Mouse (Mus musculus): ENCODE measurements at regions not wholly inside any gene's neighbourhood (a gene's known extent, or its start where the extent isn't known, plus 50 kb on each side); places are given as distances from the start of the nearest gene placed in this dataset.

DNA sequence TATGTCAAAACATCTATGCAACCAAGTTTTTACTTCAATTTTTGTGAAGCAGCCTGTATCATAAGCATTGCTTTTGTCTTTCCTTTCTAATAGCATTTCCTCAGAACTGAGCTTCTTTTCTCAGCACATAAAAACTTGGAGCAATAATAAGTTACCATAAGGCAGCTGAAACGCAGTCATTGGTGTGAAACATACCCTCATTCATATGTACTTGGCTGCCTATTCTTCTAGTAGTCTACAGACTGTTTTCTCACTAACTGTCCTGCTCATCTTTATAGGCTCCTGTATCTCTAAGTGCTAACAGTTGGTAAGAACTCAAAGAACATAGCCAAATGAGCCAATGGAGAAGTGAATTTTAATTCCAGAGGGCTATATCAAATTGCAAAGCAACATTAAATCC is 454.6 kb upstream of the Ptprd start:
- Histone ChIP-seq H3K4me2 (ENCODE audit: low read length) (no peak overlapping the region), H3K9ac (replicated peaks; ENCODE audit: low read depth, low read length) (no peak overlapping the region), H3K36me3 (ENCODE audit: control insufficient read depth, insufficient read depth) (no peaks in the 10 kb centered on the region), H3K27me3 (replicated peaks; ENCODE audit: control insufficient read depth, insufficient read depth, low read length) (no peaks in the 10 kb centered on the region), H3K27ac (ENCODE audit: low read length) (no peak overlapping the region; the same call in 1 of the 2 replicates), H3K9me3 (ENCODE audit: control insufficient read depth, low read length) (no peaks in the 10 kb centered on the region), H3K4me1 (replicated peaks; ENCODE audit: control insufficient read depth, insufficient read depth, low read length) (no peaks in the 10 kb centered on the region), H3K4me3 (replicated peaks; ENCODE audit: low read length) (no peak overlapping the region)
- peak; percentile 70 for ATAC-seq
- 50% methylated on average over 1 of the region's 1 CpGs for WGBS

DNA sequence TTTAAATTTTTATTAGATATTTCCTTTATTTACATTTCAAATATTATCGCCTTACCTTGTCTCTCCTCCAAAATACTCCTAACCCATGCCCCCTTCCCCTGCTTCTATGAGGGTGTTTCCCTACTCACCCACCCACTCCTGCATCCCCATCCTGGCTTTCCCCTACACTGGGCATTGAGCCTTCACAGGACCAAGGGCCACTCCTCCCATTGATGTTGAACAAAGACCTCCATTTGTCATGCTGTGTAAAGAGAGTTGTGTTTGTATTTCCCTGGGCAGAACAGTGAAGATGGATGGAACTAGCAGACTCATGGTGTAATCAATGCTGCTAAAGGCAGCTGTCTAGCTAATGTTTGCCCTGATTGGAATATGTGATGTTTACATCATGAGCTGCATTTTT is 431.0 kb upstream of the Ptprd start:
- no peaks in the 10 kb centered on the region for H3K36me3 ChIP-seq (ENCODE audit: control insufficient read depth, insufficient read depth)
- H3K9ac ChIP-seq (replicated peaks; ENCODE audit: low read depth, low read length), result no peak overlapping the region
- H3K27ac ChIP-seq (ENCODE audit: low read length), result no peak overlapping the region
- no peaks in the 10 kb centered on the region for H3K27me3 ChIP-seq (replicated peaks; ENCODE audit: control insufficient read depth, insufficient read depth, low read length)
- no peaks in the 10 kb centered on the region for H3K4me1 ChIP-seq (replicated peaks; ENCODE audit: control insufficient read depth, insufficient read depth, low read length)
- no peak for ATAC-seq
- H3K4me3 ChIP-seq (replicated peaks; ENCODE audit: low read length), result no peak overlapping the region
- no peaks in the 10 kb centered on the region for H3K9me3 ChIP-seq (ENCODE audit: control insufficient read depth, low read length)
- no peak overlapping the region for H3K4me2 ChIP-seq (ENCODE audit: low read length)
- WGBS, result 97% methylated on average over 1 of the region's 1 CpGs

DNA sequence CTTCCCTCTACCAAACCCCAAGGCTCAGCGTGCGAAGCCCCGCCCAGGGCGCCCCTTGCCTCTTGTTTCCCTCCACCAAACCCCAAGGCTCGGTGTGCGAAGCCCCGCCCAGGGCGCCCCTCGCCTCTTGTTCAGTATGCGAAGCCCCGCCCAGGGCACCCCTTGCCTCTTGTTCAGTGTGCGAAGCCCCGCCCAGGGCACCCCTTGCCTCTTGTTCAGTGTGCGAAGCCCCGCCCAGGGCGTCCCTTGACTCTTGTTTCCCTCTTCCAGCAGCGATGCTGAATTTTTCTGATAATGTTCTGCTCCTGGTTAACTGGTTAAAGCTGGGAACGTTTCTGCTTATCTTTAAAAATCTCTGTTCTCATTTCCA is 394.7 kb upstream of the Ptprd start:
- peak overlapping the region; percentile 25; the same call in 1 of the 2 replicates for H3K9ac ChIP-seq (replicated peaks; ENCODE audit: low read depth, low read length)
- H3K9me3 ChIP-seq (ENCODE audit: control insufficient read depth, low read length), result no peaks in the 10 kb centered on the region
- H3K4me3 ChIP-seq (replicated peaks; ENCODE audit: low read length), result peak overlapping the region; percentile 35
- no peaks in the 10 kb centered on the region for H3K27me3 ChIP-seq (replicated peaks; ENCODE audit: control insufficient read depth, insufficient read depth, low read length)
- 8% methylated on average over 18 of the region's 18 CpGs for WGBS
- H3K27ac ChIP-seq (ENCODE audit: low read length), result no peak overlapping the region
- peak overlapping the region; percentile 57 for H3K4me2 ChIP-seq (ENCODE audit: low read length)
- H3K36me3 ChIP-seq (ENCODE audit: control insufficient read depth, insufficient read depth), result no peaks in the 10 kb centered on the region
- ATAC-seq, result peak; percentile 93
- peaks cover 4% of the 10 kb centered on the region; the same call in 1 of the 2 replicates for H3K4me1 ChIP-seq (replicated peaks; ENCODE audit: control insufficient read depth, insufficient read depth, low read length)

DNA sequence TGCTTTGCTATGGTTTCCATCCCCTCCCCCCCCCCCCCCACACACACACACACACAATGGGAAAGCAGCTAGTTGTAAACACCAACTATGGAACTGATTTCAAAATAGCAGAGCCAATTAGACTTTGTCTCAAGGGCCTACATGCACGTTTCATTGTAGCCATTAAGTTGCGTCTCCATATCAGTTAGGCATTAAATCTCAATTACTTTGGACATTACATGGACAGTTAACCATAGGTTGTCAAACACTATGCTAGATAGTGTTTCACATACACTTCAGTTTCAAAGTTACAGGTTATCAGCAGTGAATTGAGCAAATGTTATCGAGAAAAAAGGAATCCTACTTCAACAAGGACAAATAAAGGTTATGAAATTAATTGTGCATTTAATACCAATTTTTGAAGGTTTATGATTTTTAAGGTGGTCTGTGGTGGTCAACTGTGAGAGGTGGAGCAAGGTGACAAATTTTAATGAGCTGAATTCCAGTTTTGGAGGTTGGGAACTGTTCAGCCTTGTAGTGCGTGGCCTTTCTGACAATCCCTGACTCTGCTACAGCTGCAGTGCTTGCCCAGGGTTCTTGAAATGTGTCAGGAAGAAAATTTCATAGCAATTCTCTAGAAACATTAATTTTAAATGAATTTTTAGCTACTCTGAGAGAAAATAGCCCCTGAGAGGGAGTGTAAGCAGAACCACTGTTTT is 394.2 kb upstream of the Ptprd start:
- H3K9me3 ChIP-seq (ENCODE audit: control insufficient read depth, low read length), result no peaks in the 10 kb centered on the region
- peaks cover 4% of the 10 kb centered on the region; the same call in 1 of the 2 replicates for H3K4me1 ChIP-seq (replicated peaks; ENCODE audit: control insufficient read depth, insufficient read depth, low read length)
- peak overlapping the region; percentile 25; the same call in 1 of the 2 replicates for H3K9ac ChIP-seq (replicated peaks; ENCODE audit: low read depth, low read length)
- H3K4me3 ChIP-seq (replicated peaks; ENCODE audit: low read length), result peak overlapping the region; percentile 35
- 84% methylated on average over 4 of the region's 4 CpGs for WGBS
- H3K27me3 ChIP-seq (replicated peaks; ENCODE audit: control insufficient read depth, insufficient read depth, low read length), result no peaks in the 10 kb centered on the region
- H3K36me3 ChIP-seq (ENCODE audit: control insufficient read depth, insufficient read depth), result no peaks in the 10 kb centered on the region
- H3K27ac ChIP-seq (ENCODE audit: low read length), result no peak overlapping the region
- H3K4me2 ChIP-seq (ENCODE audit: low read length), result peak overlapping the region; percentile 57
- peak; percentile 36; the same call in 1 of the 2 replicates for ATAC-seq

DNA sequence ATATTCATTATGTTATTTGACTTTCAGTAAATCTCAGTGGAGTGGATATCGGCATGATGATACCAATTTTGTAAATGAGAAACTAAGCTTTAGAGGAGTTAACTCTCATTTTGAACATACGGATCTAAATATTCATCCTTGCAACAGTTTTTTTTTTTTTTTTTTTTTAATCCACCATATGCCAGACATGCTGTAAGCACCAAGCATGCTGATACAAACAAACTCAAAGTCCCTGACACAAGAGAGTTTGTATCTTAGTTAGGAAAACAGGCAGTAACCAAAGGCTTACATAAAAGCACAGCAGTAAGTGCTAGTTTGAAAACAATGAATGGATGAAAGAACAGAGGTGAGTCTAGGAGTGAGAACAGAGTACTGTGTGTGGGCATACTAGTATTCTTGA is 369.8 kb upstream of the Ptprd start:
- peak; percentile 64 for ATAC-seq
- no peak overlapping the region for H3K4me3 ChIP-seq (replicated peaks; ENCODE audit: low read length)

DNA sequence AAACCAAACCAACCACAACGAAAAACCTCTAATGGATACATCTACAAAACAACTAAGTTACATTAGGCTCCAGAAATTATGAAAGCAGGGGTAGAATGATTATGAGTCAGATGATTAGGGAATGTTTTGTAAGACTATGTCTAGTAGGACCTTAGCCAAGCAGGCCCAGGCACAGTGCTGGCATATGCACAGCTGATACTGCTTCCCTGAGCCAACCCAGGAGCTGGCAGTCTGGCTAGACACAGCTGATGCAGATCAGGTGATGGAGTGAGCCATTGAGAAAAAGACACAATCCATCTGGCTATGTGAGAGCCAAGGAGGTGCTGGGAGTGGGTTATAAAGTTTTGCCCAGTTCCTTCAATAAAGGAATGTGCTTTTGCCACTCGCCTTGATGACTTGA is 353.6 kb upstream of the Ptprd start:
- ATAC-seq, result peak; percentile 91
- WGBS, result 75% methylated on average over 2 of the region's 2 CpGs
- Histone ChIP-seq H3K4me2 (ENCODE audit: low read length) (no peak overlapping the region), H3K4me1 (replicated peaks; ENCODE audit: control insufficient read depth, insufficient read depth, low read length) (no peaks in the 10 kb centered on the region), H3K27me3 (replicated peaks; ENCODE audit: control insufficient read depth, insufficient read depth, low read length) (no peaks in the 10 kb centered on the region), H3K9ac (replicated peaks; ENCODE audit: low read depth, low read length) (no peak overlapping the region), H3K27ac (ENCODE audit: low read length) (no peak overlapping the region), H3K4me3 (replicated peaks; ENCODE audit: low read length) (no peak overlapping the region), H3K9me3 (ENCODE audit: control insufficient read depth, low read length) (no peaks in the 10 kb centered on the region), H3K36me3 (ENCODE audit: control insufficient read depth, insufficient read depth) (no peaks in the 10 kb centered on the region)

More for the DNA sequence above, 369.8 kb upstream of the Ptprd start:
- Histone ChIP-seq H3K27me3 (replicated peaks; ENCODE audit: control insufficient read depth, insufficient read depth, low read length) (no peaks in the 10 kb centered on the region), H3K36me3 (ENCODE audit: control insufficient read depth, insufficient read depth) (no peaks in the 10 kb centered on the region), H3K27ac (ENCODE audit: low read length) (peak overlapping the region; percentile 44; the same call in 1 of the 2 replicates), H3K4me1 (replicated peaks; ENCODE audit: control insufficient read depth, insufficient read depth, low read length) (no peaks in the 10 kb centered on the region; the same call in 1 of the 2 replicates), H3K9ac (replicated peaks; ENCODE audit: low read depth, low read length) (no peak overlapping the region), H3K4me2 (ENCODE audit: low read length) (no peak overlapping the region), H3K9me3 (ENCODE audit: control insufficient read depth, low read length) (no peaks in the 10 kb centered on the region)
- WGBS, result 53% methylated on average over 2 of the region's 2 CpGs

Data from forebrain, embryonic 16.5 days (tissue).